Mouse (Mus musculus) MEL (cell line): ENCODE measurements at regions not wholly inside any gene's neighbourhood (a gene's known extent, or its start where the extent isn't known, plus 50 kb on each side); places are given as distances from the start of the nearest gene placed in this dataset.

Experiments used
- BHLHE40 ChIP-seq: IDR thresholded peaks from 2 replicates; pipeline ENCODE4 v1.6.1; 2012; ENCODE audit warnings: low read depth, mild to moderate bottlenecking, inconsistent platforms, low read length, improper control_type of control experiment, borderline replicate concordance
- CTCF ChIP-seq, 3 experiments: IDR thresholded peaks in 2 of 3; conservative IDR thresholded peaks in 1 of 3; 2 replicates each; pipeline ENCODE4 v1.5.1; 2011 to 2012; ENCODE audit warnings: low read length in 3 of 3, low read depth in 2 of 3, mild to moderate bottlenecking in 2 of 3, improper control_type of control experiment in 1 of 3, inconsistent platforms in 1 of 3, mixed read lengths in 1 of 3, moderate library complexity in 1 of 3; ENCODE audit not compliant: control insufficient read depth in 1 of 3, insufficient read depth in 1 of 3, poor library complexity in 1 of 3, severe bottlenecking in 1 of 3
- HCFC1 ChIP-seq: IDR thresholded peaks from 2 replicates; pipeline ENCODE4 v1.6.1; 2012; ENCODE audit warnings: low read depth, mild to moderate bottlenecking, inconsistent platforms, low read length, improper control_type of control experiment, moderate library complexity
- POLR2A ChIP-seq, 2 experiments: IDR thresholded peaks; 2 replicates each; pipeline ENCODE4 v1.6.1; 2011 to 2012; ENCODE audit warnings: low read length in 2 of 2, mild to moderate bottlenecking in 2 of 2, control low read depth in 1 of 2, improper control_type of control experiment in 1 of 2, low read depth in 1 of 2, moderate library complexity in 1 of 2; ENCODE audit not compliant: control insufficient read depth in 1 of 2, insufficient read depth in 1 of 2, poor library complexity in 1 of 2
- POLR2AphosphoS2 ChIP-seq: IDR thresholded peaks from 2 replicates; pipeline ENCODE4 v1.6.1; 2011; ENCODE audit warnings: low read length, improper control_type of control experiment
- RAD21 ChIP-seq: IDR thresholded peaks from 2 replicates; pipeline ENCODE4 v1.6.1; 2011; ENCODE audit warnings: mild to moderate bottlenecking, low read depth, low read length, improper control_type of control experiment
- TCF12 ChIP-seq: IDR thresholded peaks from 2 replicates; pipeline ENCODE4 v1.6.1; 2014; ENCODE audit warnings: low read depth, mild to moderate bottlenecking, inconsistent platforms, low read length, improper control_type of control experiment, moderate library complexity
- ZC3H11A ChIP-seq: IDR thresholded peaks from 2 replicates; pipeline ENCODE4 v1.6.1; 2012; ENCODE audit warnings: low read depth, mild to moderate bottlenecking, inconsistent platforms, low read length, improper control_type of control experiment
- ZMIZ1 ChIP-seq: IDR thresholded peaks from 2 replicates; pipeline ENCODE4 v1.6.1; 2012; ENCODE audit warnings: low read depth, mild to moderate bottlenecking, inconsistent platforms, low read length, improper control_type of control experiment, moderate library complexity

- no peak for TF ChIP-seq ZMIZ1
- no peak for TF ChIP-seq TCF12
- TF ChIP-seq CTCF (IDR thresholded peaks at IDR 0.05 in 2 of 3, conservative IDR thresholded peaks at IDR 0.05 in 1 of 3; ENCODE audit: control insufficient read depth in 1 of 3, insufficient read depth in 1 of 3, low read depth in 2 of 3, low read length in 3 of 3, poor library complexity in 1 of 3, severe bottlenecking in 1 of 3) = no peak
- TF ChIP-seq ZC3H11A = no peak
- TF ChIP-seq HCFC1 = no peak
- no peak for TF ChIP-seq POLR2AphosphoS2
- no peak for TF ChIP-seq POLR2A (IDR thresholded peaks at IDR 0.05; ENCODE audit: control insufficient read depth in 1 of 2, insufficient read depth in 1 of 2, low read depth in 1 of 2, low read length in 2 of 2, poor library complexity in 1 of 2)
- TF ChIP-seq BHLHE40 = no peak
- no peak for TF ChIP-seq RAD21
These were observed 647.4 kb upstream of the Cited2 start for GRCm38 (mm10) chr10:17075576-17075975.
